Mouse (Mus musculus) cerebellum, postnatal 4 days (tissue): ENCODE results near the gene Slc36a1.

ENCODE experiments used
- DNase-seq, 2 experiments: peaks; one replicate each; pipeline ENCODE4 v3.0.0; 2022; ENCODE audit warnings: low spot score in 2 of 2, mixed read lengths in 1 of 2

The Slc36a1 gene

DNA sequence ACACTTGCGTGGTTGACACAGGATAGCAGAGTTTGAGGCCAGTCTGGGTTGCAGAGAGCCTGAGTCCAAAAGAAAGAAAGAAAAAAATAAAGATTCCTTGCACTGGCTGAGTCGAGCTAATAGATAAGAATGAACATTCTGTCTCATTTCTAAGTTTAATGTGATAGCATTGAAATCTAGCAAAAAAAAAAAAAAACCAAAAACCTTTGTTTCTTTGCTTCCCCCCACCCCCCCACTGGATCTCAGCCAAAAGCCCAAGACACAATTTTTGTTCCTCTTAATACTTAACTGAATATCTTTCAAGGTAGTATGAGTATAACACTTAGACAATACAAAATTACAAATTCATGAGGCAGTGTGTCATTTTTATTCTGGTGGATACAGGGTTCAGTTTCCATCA, 4.9 kb downstream of the Slc36a1 start:
- no peak for DNase-seq

DNA sequence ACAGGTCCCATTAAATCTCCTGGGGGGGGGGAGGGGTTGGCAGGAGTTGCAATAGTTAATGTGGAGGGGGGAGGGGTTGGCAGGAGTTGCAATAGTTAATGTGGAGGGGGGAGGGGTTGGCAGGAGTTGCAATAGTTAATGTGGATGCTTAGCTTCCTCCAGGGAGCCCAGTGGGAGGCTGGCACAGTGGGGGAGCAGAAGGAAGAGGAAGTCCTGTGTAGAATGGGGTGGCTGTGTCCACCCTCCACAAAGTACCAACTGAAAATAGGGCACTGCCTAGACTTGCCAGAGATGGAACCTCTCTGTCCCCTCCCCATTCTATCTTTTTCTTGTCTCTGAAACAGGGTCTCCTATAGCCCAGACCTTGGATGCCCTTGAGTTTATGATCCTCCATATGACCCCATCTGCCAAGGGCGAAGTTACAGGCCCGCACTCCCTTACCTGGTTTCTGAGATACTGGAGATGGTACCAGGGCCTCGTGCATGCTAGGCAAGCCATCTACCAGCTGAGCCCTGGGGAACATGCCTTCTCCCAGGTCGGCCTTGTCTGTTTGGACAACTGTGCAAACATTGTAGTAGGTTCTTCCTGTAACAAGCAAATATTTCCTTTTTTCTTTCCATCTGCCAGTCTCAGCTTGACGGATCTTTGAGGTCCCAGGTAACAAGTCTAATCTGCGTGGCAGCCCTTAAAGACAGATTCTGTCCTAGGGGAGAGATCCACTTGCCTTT, 5.6 kb downstream of the Slc36a1 start:
- DNase-seq = no peak

DNA sequence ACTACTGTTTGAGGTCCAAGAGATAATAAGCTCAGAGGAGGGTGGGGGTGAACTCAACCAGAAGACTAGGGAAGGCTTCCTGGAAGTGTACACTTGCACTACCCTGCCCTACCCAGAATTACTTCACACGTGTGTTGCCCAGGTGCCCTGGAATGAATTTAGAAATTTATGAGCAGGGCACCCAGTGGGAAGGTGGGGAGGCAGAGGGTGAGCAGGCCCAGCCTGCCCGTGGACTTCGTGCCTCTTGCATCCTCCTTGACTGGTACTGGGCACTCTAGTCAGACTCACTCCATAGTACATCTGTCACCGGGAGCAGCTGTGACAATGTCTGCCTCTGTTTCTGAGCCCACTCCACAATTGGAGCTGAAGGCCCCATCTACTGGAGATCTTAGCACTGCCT, 9.4 kb downstream of the Slc36a1 start:
- no peak for DNase-seq

DNA sequence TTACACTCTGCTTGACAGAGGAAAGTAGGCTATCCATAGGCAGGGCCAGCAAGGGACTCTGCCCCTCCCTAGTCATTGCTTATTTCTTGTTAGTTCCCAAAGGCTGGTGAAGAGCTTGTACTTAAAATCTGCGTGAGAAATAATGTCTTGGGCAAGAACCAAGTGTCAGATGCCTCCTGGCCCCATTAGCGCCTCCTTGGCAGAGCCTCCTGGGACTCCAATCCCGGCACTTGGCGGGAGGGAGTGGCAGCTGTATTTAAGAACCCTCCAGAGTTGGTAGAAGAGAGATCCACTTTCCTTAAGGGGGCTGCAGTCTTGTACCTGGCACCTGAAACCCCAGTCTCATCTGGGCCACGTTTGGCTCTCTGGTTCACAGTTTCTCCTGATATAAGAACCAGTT, 10.0 kb downstream of the Slc36a1 start:
- DNase-seq = no peak

DNA sequence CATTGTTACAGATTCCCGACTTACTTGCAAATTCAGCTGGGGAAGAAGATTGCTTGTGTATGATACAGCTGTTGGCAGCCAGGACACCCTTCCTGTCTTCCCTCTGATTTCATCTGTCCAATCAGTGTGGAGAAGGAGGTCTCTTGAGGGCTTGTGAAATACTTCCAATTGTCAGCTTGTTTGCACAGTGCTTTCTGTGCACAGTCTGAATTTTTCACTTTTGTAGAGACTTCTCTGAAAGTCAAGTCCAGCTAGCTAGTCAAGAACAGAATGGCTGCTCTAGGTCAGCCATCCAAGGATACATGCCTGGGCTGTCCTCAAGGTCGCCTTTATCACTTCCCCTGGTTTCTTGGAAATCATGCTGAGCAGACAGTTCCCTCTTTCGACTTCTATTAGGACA, 10.8 kb downstream of the Slc36a1 start:
- DNase-seq = no peak

DNA sequence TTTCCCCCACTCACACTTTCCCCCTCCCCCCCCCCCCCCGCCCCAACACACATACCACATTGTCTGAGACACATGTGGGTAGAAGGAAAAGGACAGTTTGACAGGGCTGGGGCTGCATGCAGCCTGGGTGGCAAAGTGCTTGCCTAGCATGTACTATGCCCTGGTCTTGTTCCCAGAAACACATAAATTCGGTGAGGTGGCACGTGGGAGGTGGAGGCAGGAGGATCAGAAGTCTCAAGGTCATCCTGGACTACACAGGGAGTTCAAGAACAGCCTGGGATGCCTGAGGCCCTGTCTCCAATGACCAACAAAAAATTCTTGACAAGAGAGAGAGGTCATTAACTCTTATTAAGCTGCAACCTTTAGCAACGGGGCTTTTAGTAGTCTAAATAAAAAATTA, 11.9 kb downstream of the Slc36a1 start:
- no peak for DNase-seq

DNA sequence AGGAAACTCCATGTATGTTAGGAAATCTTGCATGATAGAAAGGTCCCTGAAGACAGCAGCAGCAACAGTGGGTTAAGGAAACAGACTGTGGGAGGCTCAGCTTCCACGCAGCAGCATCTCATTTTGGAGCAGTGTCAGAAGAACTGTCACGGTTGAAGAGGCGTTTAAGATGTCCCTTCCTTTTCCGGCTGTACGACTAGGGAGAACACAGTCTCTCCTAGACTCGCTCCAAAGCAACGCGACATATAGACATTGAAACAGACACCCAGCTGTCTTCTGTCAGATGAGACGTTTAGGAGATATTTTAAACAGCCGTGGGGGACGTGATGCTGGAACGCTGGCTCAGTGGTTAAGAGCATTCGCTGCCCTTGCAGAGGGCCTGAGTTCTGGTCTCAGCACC, 12.7 kb downstream of the Slc36a1 start:
- no peak for DNase-seq

DNA sequence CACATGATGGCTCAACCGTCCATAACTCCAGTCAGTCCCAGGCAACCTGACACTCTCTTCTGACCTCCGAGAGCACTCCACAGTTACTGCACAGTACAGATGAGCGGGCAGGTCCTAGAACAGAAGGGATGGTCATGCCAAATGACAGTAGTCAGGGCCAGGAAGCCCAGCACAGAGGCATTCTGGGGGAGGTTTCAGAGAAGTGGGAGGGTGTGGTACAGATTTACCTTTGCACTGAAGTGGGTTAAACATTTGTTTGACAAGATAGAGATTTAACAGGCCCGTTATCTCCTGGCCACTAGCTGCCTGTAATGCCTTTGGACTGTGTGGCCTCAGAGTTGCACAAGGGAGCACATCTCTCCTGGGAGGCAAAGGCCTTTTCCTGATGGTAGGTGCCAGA, 13.3 kb downstream of the Slc36a1 start:
- no peak for DNase-seq

DNA sequence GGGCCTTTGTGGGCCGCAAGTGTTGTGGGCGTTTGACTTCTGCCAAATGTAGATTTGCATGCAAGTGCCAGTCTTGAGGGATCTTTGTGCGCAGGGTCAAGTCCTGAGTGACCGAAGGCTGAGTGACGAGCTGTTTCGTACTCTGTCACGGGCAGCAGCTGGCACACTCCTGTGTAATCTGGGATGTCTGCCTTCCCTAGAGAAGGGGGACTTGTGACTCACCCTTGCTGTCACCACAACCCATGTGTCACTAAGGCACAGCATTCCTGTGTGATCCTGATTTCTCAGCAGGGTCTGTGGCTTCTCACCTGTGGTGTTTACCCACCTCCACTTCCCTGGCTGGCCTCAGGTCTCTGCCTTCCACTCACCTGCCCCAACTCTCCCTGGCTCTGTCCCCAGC, 13.7 kb downstream of the Slc36a1 start:
- no peak for DNase-seq

DNA sequence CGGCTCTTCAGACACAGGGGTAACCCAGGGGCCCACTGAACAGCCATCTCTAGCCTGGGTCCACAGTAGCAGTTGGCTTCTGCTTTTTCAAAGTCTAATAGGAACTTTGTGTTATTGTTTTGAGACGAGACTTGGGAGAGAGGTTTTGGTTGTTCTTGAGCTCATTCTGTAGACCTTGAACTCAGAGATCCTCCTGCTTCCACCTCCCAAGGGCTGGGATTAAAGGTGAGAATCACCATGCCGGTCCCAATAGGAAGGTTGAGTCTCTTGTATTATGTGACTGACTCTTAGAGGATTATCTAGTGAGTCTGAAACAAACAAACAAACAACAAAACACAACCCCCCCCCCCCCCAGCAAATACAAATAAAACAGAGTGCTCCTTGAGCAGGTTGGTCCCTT, 14.3 kb downstream of the Slc36a1 start:
- DNase-seq = no peak

DNA sequence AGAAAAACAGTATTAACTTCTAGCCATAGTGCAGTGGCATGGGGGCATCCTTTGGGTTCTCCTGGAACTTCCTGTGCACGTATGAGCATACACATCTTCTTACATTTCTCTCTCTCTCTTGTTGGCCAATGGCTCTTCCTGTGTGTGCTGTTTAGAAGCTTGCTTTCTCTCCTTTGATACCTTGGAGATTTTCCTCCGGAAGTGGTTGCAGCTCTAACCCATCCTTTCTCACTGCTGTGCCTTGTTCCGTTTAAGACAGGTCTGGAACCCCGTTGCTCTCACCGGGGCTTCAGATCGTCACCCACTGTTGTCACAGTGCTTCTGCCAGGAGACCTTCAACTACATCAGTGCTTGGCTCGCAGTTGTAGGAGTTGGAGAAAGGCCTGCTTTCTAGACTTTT, 17.2 kb downstream of the Slc36a1 start:
- no peak for DNase-seq

DNA sequence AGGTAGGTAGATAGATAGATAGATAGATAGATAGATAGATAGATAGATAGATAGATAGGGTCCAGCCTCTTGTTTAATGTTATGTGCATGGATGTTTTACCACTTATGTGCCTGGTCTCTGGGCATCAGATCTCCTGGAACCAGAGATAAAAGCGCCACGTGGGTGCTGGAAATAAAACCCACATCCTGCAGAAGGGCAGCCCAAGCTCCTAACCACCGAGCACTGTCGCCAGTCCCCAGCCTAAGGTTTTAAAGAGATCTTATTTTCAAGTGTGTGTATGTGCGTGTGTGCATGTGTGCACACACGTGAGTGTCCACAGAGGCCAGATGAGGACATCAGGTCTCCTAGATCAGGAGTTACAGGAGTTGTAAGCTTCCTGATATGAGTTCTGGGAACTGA, 26.9 kb downstream of the Slc36a1 start:
- DNase-seq = no peak

DNA sequence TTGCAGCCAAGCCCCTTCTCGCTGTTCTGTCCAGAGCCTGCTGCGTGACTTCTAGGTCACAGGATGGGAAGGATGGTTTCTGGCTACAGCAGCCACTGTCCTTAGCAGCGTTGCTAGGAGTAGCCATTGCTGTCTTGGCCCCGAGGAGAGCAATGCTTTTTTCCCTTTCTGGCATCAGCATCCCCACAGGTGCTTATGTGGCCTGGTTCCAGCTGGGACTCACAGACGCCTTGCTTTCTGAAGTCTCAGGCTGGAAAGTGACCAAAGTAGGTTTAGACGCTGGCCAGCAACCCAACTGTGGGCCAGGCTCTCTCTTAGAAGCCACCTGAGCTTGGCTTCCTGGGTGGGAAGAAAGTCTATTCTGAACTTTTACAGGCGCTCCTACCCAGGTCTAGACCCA, 30.1 kb downstream of the Slc36a1 start:
- DNase-seq = peak in 1 of 2 experiments; percentile 8

DNA sequence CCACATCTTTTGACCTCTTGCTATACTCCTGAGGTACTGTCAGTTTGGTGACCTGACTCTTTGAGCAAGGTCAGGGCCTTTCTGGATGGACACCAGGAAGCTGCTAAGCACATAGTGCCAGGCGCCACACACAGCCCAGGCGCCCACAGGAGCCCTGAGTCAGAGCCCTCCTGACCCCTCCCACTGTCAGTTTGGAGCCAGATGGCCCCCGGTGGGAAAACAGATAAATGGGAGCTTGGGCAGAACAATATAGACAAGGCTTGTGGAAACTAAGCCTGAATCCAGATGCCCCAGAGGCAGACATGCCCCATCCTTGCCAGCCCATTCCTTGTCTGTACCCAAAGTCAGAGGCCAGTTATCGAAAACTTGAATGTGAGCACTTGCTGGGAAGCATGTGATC, 30.6 kb downstream of the Slc36a1 start:
- no peak for DNase-seq

DNA sequence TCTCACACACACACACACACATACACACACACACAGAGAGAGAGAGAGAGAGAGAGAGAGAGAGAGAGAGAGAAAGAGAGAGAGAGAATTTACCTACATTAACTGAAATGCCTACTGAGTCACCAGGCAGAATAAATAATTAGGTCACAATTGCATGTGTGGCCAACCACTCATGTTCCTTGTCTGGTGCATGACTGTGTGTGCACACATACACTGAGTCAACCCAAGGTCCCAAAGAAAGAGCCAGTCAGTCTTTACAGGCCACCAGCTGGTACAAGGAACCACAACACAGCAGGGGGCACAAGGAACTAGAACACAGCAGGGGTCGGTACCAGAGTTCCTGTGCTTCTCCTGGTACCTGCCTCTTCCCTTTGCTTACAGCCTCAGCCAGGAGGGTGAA, 32.7 kb downstream of the Slc36a1 start:
- DNase-seq = no peak

DNA sequence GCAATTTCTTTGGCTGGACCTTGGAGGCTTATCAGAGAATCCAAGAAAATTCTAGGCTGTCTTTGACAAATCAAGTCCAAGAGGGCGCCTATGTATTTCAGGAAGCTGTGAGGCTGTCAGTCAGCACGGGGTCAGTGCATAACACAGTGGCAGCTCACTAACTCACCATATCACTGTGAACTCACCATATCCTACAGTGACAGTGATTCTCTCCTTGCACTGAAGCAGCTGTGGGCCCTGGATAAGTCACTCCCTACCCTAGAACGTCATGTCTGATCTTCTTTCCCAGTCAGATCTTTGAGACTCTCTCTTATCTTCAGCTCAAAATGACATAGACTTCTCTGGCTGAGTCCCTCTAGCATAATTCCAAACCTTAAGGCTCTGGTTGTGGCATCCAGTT, 35.3 kb downstream of the Slc36a1 start:
- DNase-seq = no peak

DNA sequence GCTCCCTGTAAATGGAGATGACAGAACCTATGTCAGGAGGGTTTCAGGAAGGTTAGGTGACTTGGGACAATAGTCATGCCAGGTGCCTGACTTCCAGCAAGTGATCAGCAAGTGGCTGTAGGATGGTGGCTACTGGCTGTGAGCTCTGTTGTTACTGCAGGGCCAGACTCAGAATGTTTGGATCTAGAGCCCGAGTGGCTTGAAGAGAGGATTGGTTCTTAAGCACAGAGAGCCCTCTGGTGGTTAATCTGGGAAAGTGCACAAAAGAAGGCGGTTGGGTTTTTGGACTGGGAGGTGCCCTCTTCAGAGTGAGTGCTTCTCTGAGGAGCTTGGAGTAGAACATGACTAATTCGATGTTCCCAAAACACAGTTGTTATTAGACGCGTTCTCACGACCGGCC, 36.4 kb downstream of the Slc36a1 start:
- DNase-seq = peak in 1 of 2 experiments; percentile 65

DNA sequence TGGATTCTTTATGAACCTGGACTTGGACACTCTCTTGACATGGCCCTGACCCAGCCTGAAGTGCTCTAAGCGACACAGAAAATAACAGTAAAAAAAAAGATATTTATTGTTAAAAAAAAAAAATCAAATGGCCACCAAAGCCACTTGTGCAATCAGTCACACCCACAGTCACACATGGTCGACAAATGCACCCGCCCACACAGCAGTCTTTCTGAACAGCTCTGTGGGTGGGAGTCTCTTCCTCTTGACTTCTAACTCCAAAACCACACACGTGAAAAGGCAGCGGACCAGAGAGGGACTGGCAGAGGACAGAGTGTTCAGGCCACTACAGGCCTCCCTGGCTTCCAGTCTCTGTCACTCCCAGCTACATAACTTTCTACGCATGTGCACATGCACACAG, 46.4 kb downstream of the Slc36a1 start:
- no peak for DNase-seq

DNA sequence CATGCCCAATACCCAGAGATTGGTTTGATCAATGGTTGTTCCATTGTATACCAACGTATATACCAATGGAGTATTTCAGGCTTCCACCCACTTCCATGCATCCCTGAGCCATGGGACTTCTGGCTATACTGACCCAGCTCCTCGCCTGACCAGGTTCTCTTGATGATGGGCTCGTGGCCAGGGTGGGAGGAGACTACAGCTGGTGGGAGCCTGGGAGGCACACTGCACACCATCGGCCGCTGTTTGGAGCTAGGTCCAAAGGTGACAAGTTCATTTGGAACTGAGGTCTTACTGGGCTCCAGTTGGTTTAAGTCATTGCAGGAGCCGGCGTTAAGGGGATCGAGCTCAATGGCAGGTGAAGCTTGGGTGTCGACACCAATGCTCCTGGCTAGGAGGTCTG, 49.2 kb downstream of the Slc36a1 start:
- no peak for DNase-seq

DNA sequence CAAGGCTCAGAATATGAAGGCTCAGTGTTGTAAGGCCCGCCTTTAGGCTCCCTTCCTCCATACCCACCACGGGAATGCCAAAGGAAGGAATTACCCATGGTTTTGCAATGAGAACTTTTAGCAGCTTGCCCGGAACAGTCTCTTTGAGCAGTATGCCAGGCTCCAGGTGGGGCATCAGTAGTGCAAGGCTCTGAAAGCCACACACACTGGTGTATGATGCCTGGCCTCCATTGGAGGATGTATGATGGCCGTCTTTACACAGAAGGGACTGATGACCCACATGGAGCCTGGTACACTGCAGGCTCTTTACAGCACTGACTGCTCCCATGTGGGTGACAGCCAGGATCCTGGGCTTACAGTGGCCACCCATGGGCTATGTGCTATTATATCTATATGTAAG, 57.0 kb downstream of the Slc36a1 start:
- no peak for DNase-seq

DNA sequence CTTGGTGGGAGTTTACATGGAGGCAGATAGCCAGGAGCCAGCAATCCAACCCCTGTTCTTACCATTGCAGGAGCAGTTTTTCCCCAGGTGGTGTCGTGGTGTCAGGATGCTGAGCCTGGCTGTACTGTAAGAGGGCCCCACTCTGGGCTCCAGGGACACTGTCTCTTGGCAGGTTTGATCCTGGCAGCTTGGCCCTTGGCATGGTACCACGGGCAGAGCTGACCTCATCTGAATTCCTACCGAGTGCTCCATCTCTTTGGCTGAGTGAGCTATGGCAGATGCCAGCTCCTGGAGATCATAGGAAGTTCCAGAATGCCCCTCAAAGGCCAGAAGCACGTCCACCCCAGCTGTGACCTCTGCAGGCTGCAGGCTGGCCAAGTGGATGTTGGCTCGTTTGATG, 57.9 kb downstream of the Slc36a1 start:
- peak; percentile 43 to 82 for DNase-seq

DNA sequence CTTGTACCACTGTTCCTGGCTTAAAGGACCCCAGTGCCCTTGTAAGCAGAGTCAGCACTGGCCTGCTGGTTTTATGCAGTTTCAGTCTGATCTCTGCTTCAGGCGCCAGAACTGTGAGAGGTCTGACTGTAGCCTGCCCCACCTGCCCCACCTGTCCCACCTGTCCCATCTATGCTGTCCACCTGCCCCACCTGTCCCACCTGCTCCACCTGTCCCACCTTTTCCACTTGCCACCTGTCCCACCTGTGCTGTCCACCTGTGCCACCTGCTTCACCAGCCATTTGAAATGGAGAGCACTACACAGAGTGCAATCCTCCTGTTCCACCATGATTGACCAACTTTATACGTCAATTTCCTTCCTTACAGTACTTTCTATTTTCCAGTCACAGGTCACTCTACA, 60.2 kb downstream of the Slc36a1 start:
- no peak for DNase-seq

DNA sequence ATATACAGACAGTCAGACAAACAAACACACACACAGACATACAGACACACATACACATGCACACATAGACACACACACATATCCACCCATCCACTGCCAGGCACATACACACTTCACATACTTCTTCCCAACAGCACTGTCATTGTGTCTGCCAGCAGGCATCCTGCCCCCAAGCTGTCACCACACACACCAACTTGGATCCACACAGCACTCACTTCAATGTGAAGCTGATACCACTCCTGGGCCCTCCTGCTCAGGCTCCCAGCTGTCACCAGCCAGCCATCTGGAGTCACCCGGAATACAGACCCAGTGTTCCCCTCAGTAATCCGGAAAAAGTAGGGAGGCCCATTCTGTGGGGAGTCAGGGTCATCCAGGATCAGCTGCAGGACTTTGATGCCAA, 61.5 kb downstream of the Slc36a1 start:
- DNase-seq = no peak

DNA sequence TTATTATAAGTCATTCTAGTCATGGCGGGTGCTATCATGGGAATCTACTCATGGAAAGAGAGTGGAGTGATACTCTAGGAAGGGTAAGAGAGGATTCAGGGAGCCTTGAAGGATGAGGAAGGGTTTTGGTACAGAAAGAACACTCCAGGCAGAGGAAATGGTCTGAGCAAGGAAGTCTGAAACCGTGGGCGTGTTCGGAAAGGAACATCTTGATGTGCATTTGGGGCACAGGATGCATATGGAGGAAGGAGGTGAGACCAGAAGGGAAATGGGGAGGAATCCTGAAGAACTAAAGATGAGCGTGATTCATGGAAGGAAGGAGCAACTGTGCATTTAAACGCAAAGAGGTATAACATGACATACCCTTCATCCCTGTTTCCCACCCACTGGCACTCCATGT, 64.4 kb downstream of the Slc36a1 start:
- no peak for DNase-seq
